Mouse (Mus musculus): ENCODE data around the gene Alg5.
"Not testable (repeated sequence)": the region's sequence is repeated elsewhere in the genome, so short reads cannot be mapped to it uniquely, and the experiment has no call there.

The Alg5 gene

GRCm38 (mm10) chr3:54735247-54736046 is at the start of gene Alg5, which contains the start of gene Exosc8:
Gene Alg5, plus strand, starts transcription at chr3:54735539.
Gene Exosc8, minus strand, starts transcription at chr3:54735393.
- peak; percentile 97 to 99 for DNase-seq

GRCm38 (mm10) chr3:54687245-54687644 is 48.1 kb upstream of the Alg5 start:
- no peak for DNase-seq

- DNase-seq = peak in 1 of 2 experiments; percentile 45
Measured at GRCm38 (mm10) chr3:54689091-54689490, 46.2 kb upstream of the Alg5 start.

GRCm38 (mm10) chr3:54692202-54693055 is 42.9 kb upstream of the Alg5 start, which contains the start of gene Supt20:
Gene Supt20, plus strand, starts transcription at chr3:54692807.
- DNase-seq = peak; percentile 95 to 98

- no peak for DNase-seq
Measured at GRCm38 (mm10) chr3:54693056-54693415, 42.3 kb upstream of the Alg5 start.

GRCm38 (mm10) chr3:54699759-54700301 is 35.5 kb upstream of the Alg5 start:
- no peak for DNase-seq

GRCm38 (mm10) chr3:54704106-54704505 is 31.2 kb upstream of the Alg5 start:
- not testable (repeated sequence) for DNase-seq

GRCm38 (mm10) chr3:54708972-54709371 is 26.4 kb upstream of the Alg5 start:
- DNase-seq = no peak

- no peak for DNase-seq
Measured at GRCm38 (mm10) chr3:54714253-54714652, 21.1 kb upstream of the Alg5 start, which contains the start of gene Gm21958. Gene Gm21958, minus strand, starts transcription at chr3:54714353.

GRCm38 (mm10) chr3:54715461-54715860 is 19.9 kb upstream of the Alg5 start:
- no peak for DNase-seq

- DNase-seq = no peak
Measured at GRCm38 (mm10) chr3:54717348-54717747, 18.0 kb upstream of the Alg5 start.

- no peak for DNase-seq
Measured at GRCm38 (mm10) chr3:54718947-54719346, 16.4 kb upstream of the Alg5 start.

- DNase-seq = no peak
Measured at GRCm38 (mm10) chr3:54723741-54724500, 11.4 kb upstream of the Alg5 start.

GRCm38 (mm10) chr3:54725344-54725743 is 10.0 kb upstream of the Alg5 start:
- no peak for DNase-seq

GRCm38 (mm10) chr3:54727588-54727987 is 7.8 kb upstream of the Alg5 start:
- no peak for DNase-seq

- DNase-seq = no peak
Measured at GRCm38 (mm10) chr3:54728100-54728499, 7.2 kb upstream of the Alg5 start.

GRCm38 (mm10) chr3:54731626-54732150 is 3.7 kb upstream of the Alg5 start:
- DNase-seq = no peak

GRCm38 (mm10) chr3:54732371-54732770 is 3.0 kb upstream of the Alg5 start:
- no peak for DNase-seq

GRCm38 (mm10) chr3:54734411-54735246 is 710 bp upstream of the Alg5 start:
- peak; percentile 96 to 97 for DNase-seq

GRCm38 (mm10) chr3:54736101-54736927 is 975 bp downstream of the Alg5 start:
- DNase-seq = peak; percentile 47 to 54

Data from cerebellum, postnatal 10 days (tissue).